Mouse (Mus musculus) neutrophil, adult 5-6 weeks (primary cell): ENCODE data around the gene Nub1. TPM values are rescaled to one million over a fixed set of nuclear protein-coding genes. Genes with fewer than 3 reads are reported as not detected.

Experiments used
- ATAC-seq: fragments of 151-379, 151-347 bp; 2 replicates; pipeline ENCODE4 v1.8.0; 2017; ENCODE audit warnings: mild to moderate bottlenecking, moderate TSS enrichment; ENCODE audit not compliant: insufficient number of reproducible peaks, poor library complexity, low FRiP score, severe bottlenecking; ENCODE audit errors: extremely low read depth
- total RNA-seq: library from RNA; stranded (forward); fragments of 200-1000 nt; gene quantifications from 2 replicates; pipeline ENCODE4 v1.2.3, GENCODE M21; 2017

Nub1 gene
- total RNA-seq = 95.3 and 96.3 TPM in 2 replicates

DNA sequence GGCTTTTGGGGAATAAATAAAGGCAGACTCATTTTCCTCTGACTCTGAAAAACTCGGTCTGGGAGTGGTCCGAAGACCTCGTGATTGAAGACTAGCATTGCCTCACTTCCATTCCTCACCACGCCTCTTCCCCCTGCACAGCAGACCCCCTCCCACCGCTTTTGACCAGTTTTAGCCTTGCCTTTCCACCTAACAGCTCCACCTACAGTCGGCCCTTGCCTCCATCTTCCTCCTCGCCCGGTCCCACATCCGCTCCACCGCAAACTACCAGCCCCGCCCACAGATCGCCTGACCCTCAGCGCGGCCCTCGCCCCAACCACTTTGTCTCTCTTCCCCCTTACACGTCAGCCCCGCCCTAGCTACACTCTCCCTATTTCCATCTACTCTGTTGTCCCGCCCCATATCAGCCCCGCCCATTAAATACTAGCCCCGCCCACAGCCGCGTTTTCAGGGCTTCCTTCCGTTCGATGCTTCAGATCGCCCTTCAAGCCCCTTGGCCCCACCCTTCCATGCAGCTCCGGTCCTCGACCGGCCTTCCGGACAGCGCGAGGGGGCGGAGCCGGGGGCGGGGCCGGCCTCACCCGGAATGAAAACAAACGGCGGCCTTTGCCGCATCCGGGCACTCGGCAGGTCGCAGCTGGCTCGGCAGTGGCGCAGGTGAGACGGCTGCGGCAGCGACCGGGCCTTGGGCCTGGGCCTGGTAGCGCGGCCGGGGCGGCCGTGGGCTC, at the start of gene Nub1:
Gene Nub1 (plus strand): TSS at position 167 of the 728 bp plus-strand sequence.
- peak; percentile 89 for ATAC-seq

- ATAC-seq = no peak
These were observed 48.3 kb upstream of the Nub1 start for GRCm38 (mm10) chr5:24636987-24637386.

DNA sequence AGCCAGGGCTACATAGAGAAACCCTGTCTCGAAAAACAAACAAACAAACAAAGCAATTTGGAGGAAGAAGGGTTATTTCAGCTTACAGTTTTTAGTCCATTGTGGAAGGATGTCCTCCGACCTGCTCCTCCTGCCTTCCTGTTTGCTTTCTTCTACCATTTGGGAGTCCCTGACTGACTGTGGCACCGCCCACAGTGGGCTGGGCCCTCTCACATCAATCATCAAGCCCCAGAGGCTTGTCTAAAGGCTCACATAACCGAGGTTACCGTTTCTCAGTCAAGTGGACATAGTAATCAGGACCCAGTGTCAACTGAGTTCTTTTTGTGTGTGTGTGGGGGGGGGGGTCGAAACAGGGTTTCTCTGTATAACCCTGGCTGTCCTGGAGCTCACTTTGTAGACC, 47.2 kb upstream of the Nub1 start:
- ATAC-seq = no peak

GRCm38 (mm10) chr5:24639081-24639480, 46.3 kb upstream of the Nub1 start:
- ATAC-seq = no peak

DNA sequence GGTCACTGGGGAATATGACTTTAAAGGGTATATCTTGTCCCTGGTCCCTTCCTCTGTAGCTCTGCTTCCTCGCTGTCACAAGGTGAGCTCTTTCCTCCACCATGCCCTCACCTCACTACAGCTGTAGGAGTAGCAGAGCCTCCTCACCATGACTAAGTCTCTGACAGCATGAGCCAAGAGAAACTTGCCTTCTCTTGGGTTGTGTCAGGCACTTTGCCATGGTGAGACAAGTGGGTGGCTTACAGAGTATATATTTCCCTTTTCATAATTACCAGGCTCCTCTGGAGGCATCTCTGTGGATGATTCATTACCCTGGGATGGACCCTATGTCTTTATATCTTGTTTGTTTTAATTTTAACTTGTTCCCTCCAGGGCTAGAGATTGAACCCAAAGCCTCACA, 39.9 kb upstream of the Nub1 start:
- ATAC-seq = no peak

DNA sequence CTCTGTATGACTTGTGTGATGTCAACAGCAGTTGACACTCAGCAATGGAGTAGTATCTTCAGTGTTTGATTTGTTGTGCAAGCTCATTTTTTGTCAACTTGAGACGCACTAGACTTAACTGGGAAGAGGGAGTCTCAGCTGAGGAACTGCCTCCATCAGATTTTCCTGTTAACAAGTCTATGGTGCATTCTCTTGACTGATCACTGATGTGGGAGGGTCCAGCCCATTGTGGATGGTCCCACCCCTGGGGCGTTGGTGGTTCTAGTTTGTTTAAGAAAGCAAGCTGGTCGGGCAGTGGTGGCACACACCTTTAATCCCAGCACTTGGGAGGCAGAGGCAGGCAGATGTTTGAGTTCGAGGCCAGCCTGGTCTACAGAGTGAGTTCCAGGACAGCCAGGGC, 36.1 kb upstream of the Nub1 start:
- no peak for ATAC-seq

GRCm38 (mm10) chr5:24649701-24650100, 35.6 kb upstream of the Nub1 start:
- ATAC-seq = no peak

DNA sequence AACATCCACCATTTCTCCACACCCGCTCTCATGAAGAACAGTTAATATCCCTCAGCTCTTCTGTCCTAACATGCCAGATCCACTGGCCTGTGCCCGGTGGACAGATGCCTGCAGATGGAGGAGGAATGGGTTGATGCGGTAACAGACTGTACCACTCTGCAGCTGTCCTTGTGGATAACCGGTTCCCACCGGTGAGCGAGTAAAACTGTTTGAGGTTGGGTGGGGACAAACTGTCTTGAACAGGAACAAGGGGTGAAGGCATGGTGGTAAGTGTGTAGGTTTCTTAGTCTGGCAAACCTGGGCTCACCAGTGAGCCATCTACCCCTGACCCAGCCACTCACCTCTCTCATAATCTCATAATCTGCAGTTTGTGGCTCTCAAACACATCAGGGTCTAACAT, 34.0 kb upstream of the Nub1 start:
- no peak for ATAC-seq

DNA sequence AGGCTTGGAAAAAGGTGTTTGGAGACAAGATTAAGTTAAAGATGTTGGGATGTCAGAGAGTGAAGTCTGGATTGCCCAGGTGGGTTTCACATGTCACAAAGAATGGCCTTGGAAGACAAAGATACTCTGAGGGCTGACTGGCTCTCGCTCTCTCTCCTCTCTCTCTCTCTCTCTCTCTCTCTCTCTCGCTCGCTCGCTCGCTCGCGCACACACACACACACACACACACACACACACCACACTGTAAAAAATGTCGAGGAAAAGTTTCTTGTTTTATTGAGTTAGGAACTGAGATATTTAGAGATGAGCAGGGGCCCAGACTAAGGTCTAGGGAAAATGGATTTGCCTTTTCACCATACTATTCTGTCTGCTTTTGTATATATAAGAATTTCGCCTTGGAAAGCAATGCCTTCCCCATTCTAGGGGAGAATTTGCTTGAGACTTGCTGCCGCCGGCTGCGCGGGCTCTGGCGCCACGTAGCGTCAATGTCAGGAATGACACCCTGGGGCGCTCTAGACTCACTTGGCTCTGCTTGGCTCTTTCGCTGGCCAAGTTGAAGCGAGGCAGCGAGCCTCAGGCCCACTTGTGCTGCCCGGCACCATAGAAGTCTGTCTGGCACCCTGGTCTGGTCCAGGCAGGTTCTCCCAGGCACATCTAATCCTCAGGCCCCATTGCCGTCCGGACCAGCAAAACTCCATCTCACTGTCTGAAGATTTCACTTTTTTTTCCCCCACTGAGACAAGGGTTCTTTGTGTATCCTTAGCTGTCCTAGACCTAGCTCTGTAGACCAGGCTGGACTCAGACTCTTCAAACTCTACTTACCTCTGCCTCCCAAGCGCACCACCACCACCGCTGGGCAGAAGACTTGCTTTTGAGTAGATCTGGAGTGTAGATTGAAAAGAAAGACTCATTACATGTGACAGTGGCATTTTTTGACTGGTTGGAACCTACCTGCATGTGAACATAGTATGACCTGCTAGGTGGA, 33.3 kb upstream of the Nub1 start:
- ATAC-seq = peak; percentile 48; the same call in 1 of the 2 replicates

DNA sequence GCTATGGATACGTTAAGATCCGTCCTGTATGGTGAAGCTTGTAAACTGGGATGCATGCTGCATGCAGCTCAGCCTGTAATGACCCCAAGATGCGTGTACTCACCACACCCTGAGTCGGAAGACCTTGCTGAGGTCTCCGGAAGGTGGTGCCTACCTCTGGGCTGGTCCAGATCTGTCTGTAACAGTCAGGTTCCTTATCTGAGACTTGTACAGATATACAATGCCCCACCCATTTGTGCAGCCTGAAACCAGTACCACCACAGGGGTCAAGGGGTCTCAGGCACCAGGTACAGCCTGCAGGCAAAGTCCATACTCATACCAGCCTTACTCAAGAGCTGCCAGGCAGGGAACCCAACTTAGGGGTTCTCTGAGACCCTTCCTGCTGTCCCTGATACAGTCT, 32.6 kb upstream of the Nub1 start:
- no peak for ATAC-seq

- no peak for ATAC-seq
These were observed 30.8 kb upstream of the Nub1 start for GRCm38 (mm10) chr5:24654491-24654890.

DNA sequence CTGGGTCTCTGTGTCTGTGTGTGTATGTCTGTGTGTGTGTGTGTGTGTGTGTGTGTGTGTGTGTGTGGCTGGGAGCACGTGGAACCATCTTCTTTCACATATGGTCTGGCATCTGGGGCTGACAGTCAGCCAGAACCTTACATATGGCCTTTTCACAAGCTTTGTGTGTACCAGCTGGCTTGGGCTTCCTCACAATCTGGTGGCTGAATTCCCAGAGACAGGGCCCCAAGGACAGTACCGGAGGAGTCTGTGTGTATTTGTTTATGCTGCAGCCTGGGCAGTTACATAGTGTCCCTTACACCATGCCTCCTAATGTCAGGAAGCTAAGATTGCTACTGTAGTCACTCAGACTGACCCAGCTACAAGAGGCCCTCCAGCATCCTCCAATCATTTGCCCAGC, 28.2 kb upstream of the Nub1 start:
- no peak for ATAC-seq

GRCm38 (mm10) chr5:24659708-24660423, 25.5 kb upstream of the Nub1 start:
- no peak for ATAC-seq

DNA sequence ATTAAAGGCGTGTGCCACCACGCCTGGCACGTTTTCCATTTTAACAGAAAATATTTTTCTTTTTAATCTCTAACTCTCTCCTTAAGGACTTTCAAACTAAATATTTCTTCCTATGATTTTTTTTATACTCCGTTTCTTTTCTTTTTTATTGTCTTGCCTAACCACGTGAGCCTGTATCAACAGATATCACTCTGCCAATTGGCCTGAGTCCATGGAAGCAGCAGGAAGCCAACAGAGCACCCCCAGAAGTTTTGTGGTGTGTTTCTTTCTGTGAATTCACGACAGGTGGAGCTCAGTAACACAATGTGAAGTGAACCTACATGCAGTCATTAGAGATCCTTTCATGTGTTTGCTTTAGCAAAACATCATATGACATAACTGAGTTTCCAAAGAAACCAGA, 23.9 kb upstream of the Nub1 start:
- no peak for ATAC-seq

DNA sequence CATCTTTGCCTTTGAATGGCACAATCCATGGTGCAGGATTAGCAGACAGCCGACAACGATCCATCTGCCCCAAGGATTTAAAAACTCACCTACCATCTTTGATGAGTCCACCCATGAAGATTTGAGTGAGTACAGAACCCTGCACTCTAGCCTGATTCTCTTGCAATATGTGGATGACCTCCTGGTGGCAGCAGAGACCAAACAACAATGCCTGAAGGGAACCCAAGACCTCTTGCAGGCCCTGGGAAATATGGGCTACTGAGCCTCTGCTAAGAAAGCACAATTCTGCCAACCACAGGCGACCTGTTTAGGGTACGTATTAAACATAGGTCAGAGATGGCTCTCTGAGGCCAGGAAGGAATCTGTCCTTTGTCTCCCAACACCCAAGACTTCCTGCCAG, 11.1 kb upstream of the Nub1 start:
- peak; percentile 95 for ATAC-seq

GRCm38 (mm10) chr5:24681436-24681835, 3.9 kb upstream of the Nub1 start:
- no peak for ATAC-seq

- ATAC-seq = no peak
These were observed 560 bp upstream of the Nub1 start for GRCm38 (mm10) chr5:24684578-24685365.

DNA sequence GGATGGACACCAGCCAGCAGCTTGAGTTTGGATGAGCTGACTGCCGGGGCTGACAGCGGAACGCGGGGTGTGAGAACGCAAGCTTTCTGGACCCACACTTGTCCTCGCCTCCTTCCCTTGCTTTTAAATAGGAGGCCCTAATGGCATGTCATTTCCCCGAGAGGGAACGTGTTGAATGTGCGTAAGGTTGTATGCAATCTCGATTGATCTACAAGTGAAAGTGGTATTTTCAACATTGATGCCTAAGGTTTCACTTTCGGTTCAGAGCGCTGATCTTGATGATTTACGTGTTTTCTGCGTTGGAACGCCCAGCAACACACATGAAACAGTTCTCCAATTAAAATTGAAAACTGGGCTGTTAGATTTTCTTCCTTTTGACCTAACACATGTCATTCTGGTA, 844 bp downstream of the Nub1 start:
- no peak; the same call in 1 of the 2 replicates for ATAC-seq
